Mouse (Mus musculus) liver (tissue): ENCODE results near the gene Rph3al.

ENCODE experiments used
- DNase-seq: peaks from one replicate; pipeline ENCODE4 v3.0.0-alpha.2; 2020; ENCODE audit warnings: mixed read lengths

Gene Rph3al

DNA sequence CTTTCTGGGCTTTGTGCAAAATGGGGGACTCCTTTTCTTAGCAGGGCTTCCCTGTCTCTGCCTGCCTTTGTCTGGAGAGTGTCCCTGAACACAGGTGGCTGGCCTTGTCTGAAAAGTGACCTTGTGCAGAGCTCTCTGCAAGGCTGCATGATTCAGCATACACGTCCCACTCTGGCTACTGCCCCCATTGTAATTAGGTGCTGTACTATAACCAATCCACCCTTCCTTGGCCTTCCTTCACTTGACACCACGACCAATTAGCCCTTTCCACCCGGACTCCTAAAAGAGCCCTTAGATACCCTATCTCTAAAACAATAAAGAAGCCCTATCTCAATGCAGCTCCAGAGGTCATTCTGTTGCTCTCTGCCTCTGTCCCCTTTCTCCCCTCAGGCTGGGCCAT is 10.6 kb upstream of the Rph3al start:
- DNase-seq: no peak

GRCm38 (mm10) chr11:75947223-75947622 is 9.0 kb upstream of the Rph3al start:
- DNase-seq: no peak

DNA sequence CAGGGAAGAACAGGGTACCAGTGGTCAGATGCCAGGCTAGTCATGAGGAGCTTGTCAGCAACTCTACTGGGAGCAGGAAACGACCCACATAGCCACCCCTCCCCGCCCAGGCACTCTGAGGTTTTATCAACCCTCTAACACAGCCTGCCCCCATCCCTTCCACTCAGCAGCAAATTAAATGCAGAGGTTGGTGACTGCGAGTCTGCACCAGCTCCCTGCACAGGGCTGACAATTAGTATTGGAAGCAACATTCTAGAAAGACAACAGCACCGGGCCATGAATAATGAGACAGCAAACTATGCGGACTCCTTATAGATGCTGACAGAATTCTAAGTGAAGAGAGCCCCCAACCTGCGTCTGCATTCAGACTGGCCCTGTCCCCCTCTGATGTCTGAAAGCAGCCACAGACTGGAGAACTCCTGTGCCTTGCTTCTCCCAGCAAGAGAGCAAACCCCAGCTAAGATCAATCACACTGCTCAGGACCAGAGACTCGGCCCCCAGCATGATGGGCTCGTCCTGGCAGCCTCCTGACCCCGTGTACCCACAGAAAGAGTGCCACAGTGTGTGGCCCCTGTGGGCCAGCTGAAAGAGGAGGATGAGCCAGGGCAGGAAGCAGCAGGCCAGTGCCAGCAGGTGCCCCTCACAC is 7.7 kb upstream of the Rph3al start:
- no peak for DNase-seq

- DNase-seq: peak; percentile 26
These were observed 808 bp downstream of the Rph3al start for GRCm38 (mm10) chr11:75937370-75937871.

GRCm38 (mm10) chr11:75935819-75936430 is 2.3 kb downstream of the Rph3al start:
- peak; percentile 53 for DNase-seq

DNA sequence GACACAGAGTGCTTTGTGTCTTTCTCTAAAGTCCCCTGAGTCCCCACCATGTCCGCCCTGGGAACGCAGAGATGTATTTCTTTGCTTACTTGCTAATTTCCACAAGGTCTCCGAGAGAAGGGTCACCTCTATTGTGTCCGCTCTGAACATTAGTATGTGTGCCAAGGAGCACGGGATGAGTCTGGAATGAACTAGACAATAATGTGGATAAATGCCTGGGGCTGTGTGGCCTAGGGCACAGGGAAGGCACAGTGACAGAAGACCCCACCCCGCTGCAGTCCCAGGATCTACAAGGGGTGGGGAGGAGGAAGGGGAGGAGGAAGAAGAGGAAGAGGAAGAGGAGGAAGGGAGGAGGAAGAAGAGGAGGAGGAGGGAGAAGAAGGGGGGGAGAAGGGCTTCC is 3.8 kb downstream of the Rph3al start:
- DNase-seq: no peak

GRCm38 (mm10) chr11:75933371-75933770 is 4.9 kb downstream of the Rph3al start:
- DNase-seq: no peak

GRCm38 (mm10) chr11:75930911-75931678 is 7.1 kb downstream of the Rph3al start:
- DNase-seq: no peak

DNA sequence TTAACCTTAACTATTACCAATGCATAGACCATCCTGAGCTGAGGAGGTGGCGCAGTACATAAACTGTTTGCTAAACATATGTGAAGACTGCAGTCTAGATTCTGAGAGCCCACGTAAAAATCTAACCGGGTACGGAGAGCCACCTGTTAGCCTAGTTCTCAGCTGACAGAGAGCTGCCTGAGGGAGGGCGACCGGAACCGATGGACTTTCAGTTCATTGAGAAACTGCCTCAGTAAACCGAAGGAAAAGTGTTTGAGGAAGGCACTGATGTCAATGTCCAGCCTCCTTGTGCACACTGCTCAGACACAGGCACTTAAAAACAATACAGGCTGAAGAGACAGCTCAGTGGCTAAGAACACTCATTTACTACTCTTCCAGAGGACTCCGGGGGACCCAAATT is 8.0 kb downstream of the Rph3al start:
- DNase-seq: no peak

GRCm38 (mm10) chr11:75927881-75928280 is 10.3 kb downstream of the Rph3al start:
- no peak for DNase-seq

GRCm38 (mm10) chr11:75926431-75927312 is 11.6 kb downstream of the Rph3al start:
- DNase-seq: peak; percentile 65

GRCm38 (mm10) chr11:75925801-75926200 is 12.4 kb downstream of the Rph3al start:
- no peak for DNase-seq

DNA sequence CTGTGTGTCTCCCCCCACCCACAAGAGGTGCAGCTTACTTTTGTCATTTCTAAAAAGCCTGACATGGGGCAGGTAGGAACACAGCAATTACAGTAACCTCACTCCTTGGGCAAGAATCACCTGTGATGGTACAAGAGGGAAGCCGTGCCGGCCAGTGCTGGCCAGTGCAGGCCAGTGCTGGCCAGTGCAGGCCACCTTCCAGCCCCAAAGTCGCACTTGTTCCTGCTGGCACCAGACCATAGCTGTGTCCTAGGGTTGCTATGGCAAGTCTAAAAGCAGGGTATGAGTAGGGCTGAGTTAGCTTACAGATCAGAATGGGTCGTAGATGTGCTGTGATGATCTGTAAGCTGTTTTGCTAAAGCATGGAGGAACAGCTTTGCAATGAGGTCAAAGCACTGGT is 15.5 kb downstream of the Rph3al start:
- no peak for DNase-seq

GRCm38 (mm10) chr11:75919139-75919538 is 19.1 kb downstream of the Rph3al start:
- no peak for DNase-seq

GRCm38 (mm10) chr11:75917340-75917739 is 20.9 kb downstream of the Rph3al start:
- no peak for DNase-seq

DNA sequence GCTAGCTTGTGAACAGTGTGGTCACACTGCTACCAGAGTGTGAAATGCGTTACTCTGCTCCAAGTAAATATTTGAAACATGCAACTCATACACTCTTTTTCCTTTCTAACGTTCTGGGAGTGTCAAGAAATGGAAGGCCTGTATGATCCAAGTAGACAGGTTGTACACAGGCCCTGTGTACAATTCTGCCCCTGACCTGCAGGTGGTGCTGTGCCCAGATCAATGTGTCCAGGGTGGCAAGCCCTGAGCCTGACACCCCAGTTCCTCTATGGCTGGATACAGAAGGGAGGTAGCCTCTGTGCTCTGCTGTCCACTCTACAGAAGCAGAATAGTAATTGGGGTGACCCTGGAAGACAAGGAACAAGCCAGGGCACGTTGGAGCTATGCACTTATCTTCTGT is 24.3 kb downstream of the Rph3al start:
- peak; percentile 51 for DNase-seq

DNA sequence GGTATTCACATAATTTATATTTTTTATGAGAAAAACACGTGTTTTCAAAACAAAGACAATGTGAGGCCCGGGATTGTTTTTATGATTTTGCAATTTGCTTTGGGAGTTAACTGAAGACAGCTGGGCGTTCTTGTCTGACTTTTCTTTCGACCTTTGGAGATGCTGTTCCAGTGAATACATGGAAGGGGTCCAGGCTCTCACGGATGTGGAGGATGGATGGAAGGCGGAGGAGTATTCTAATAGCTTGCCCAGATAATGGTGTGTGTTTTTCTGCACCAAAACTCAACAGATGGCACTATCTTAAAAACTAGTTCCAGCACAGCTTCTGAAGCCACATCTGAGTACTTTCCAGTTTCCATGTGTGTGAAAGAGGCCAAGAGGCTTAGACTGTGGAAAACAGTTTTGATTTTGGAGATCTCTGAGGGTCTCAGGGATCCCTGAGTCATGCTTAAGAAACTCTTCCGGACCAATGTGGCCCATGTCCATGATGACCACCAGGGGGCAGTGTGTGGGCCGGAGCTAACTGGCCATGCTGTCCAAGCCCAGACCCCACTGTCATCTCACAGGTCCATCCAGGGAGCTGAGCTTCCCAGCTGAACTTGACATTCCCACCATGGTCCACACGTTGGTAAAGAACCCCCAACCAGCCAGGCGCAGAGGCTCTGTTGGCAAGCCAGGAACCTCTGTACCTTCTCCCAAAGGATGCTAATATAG is 25.1 kb downstream of the Rph3al start:
- peak; percentile 67 for DNase-seq

- no peak for DNase-seq
These were observed 26.3 kb downstream of the Rph3al start for GRCm38 (mm10) chr11:75911962-75912361.

GRCm38 (mm10) chr11:75909702-75910429 is 28.4 kb downstream of the Rph3al start:
- no peak for DNase-seq

DNA sequence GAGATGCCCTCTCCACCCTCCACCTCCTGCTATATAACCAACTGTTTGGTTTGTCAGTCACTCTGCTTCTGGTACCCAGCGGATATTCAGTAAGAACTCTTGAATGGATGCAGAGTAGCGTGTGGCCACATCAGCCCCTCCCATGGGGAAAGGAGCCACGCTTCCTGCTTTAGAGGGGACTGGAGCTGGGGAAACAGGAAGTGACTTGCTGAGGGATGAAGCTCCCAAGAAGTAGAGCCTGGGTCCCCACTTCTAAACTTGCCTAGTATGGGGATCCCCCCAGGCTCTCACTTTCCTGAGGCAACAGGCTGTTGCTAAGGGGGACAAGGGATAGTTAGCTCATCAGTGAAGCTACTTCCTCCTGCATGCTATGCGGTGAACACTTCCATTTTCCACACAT is 30.8 kb downstream of the Rph3al start:
- DNase-seq: no peak

GRCm38 (mm10) chr11:75906556-75906955 is 31.7 kb downstream of the Rph3al start:
- DNase-seq: no peak
